Mouse (Mus musculus): ENCODE results near the gene 1600014C10Rik. TPM values are rescaled to one million over a fixed set of nuclear protein-coding genes. Genes with fewer than 3 reads are reported as not detected.

The 1600014C10Rik gene
- polyA plus RNA-seq, 1 experiment from 2014 or later = 36.2 TPM

- no peak overlapping the region for H3K4me3 ChIP-seq (ENCODE audit: low read depth, low read length)
- H3K9me3 ChIP-seq (replicated peaks; ENCODE audit: control insufficient read depth, low read length, poor library complexity, severe bottlenecking) = no peaks in the 10 kb centered on the region
- H3K27ac ChIP-seq (ENCODE audit: low read length) = no peak overlapping the region
- ATAC-seq = no peak
- no peaks in the 10 kb centered on the region for H3K36me3 ChIP-seq (ENCODE audit: control insufficient read depth, insufficient read depth, low read length)
- H3K4me1 ChIP-seq (ENCODE audit: control insufficient read depth, insufficient read depth, low read length) = peaks cover 14% of the 10 kb centered on the region
- 80% methylated on average over 3 of the region's 3 CpGs for WGBS
- no peaks in the 10 kb centered on the region for H3K27me3 ChIP-seq (ENCODE audit: control insufficient read depth, insufficient read depth, low read depth, low read length)
- H3K9ac ChIP-seq (ENCODE audit: low read depth, low read length) = no peak overlapping the region
- H3K4me2 ChIP-seq (ENCODE audit: low read length) = no peak overlapping the region
Measured at GRCm38 (mm10) chr7:38179896-38180295, 3.1 kb upstream of the 1600014C10Rik start.

GRCm38 (mm10) chr7:38181366-38181765, 1.7 kb upstream of the 1600014C10Rik start:
- Histone ChIP-seq H3K27ac (ENCODE audit: low read length) (no peak overlapping the region), H3K4me1 (ENCODE audit: control insufficient read depth, insufficient read depth, low read length) (peaks cover 14% of the 10 kb centered on the region), H3K27me3 (ENCODE audit: control insufficient read depth, insufficient read depth, low read depth, low read length) (no peaks in the 10 kb centered on the region), H3K36me3 (ENCODE audit: control insufficient read depth, insufficient read depth, low read length) (no peaks in the 10 kb centered on the region), H3K4me2 (ENCODE audit: low read length) (no peak overlapping the region), H3K4me3 (ENCODE audit: low read depth, low read length) (no peak overlapping the region), H3K9me3 (replicated peaks; ENCODE audit: control insufficient read depth, low read length, poor library complexity, severe bottlenecking) (no peaks in the 10 kb centered on the region), H3K9ac (ENCODE audit: low read depth, low read length) (no peak overlapping the region)
- WGBS = 88% methylated on average over 2 of the region's 2 CpGs
- no peak for ATAC-seq

- 0% methylated on average over 11 of the region's 11 CpGs for WGBS
- H3K9me3 ChIP-seq (replicated peaks; ENCODE audit: control insufficient read depth, low read length, poor library complexity, severe bottlenecking) = no peaks in the 10 kb centered on the region
- H3K36me3 ChIP-seq (ENCODE audit: control insufficient read depth, insufficient read depth, low read length) = no peaks in the 10 kb centered on the region
- H3K4me1 ChIP-seq (ENCODE audit: control insufficient read depth, insufficient read depth, low read length) = peaks cover 14% of the 10 kb centered on the region
- H3K9ac ChIP-seq (ENCODE audit: low read depth, low read length) = peak overlapping the region; percentile 81; the same call in 1 of the 2 replicates
- no peak for ATAC-seq
- H3K27me3 ChIP-seq (ENCODE audit: control insufficient read depth, insufficient read depth, low read depth, low read length) = no peaks in the 10 kb centered on the region
- peak overlapping the region; percentile 91 for H3K4me2 ChIP-seq (ENCODE audit: low read length)
- no peak overlapping the region for H3K27ac ChIP-seq (ENCODE audit: low read length)
- peak overlapping the region; percentile 56; the same call in 1 of the 2 replicates for H3K4me3 ChIP-seq (ENCODE audit: low read depth, low read length)
Measured at GRCm38 (mm10) chr7:38182596-38182961, 438 bp upstream of the 1600014C10Rik start.

GRCm38 (mm10) chr7:38183709-38184417, 846 bp downstream of the 1600014C10Rik start:
- ATAC-seq = peak; percentile 95
- peaks cover 14% of the 10 kb centered on the region for H3K4me1 ChIP-seq (ENCODE audit: control insufficient read depth, insufficient read depth, low read length)
- H3K27me3 ChIP-seq (ENCODE audit: control insufficient read depth, insufficient read depth, low read depth, low read length) = no peaks in the 10 kb centered on the region
- no peaks in the 10 kb centered on the region for H3K9me3 ChIP-seq (replicated peaks; ENCODE audit: control insufficient read depth, low read length, poor library complexity, severe bottlenecking)
- H3K4me2 ChIP-seq (ENCODE audit: low read length) = peak overlapping the region; percentile 91
- peak overlapping the region; percentile 81 for H3K9ac ChIP-seq (ENCODE audit: low read depth, low read length)
- 5% methylated on average over 36 of the region's 36 CpGs for WGBS
- H3K27ac ChIP-seq (ENCODE audit: low read length) = peak overlapping the region; percentile 92
- peak overlapping the region; percentile 56 for H3K4me3 ChIP-seq (ENCODE audit: low read depth, low read length)
- H3K36me3 ChIP-seq (ENCODE audit: control insufficient read depth, insufficient read depth, low read length) = no peaks in the 10 kb centered on the region

GRCm38 (mm10) chr7:38184418-38184745, 1.4 kb downstream of the 1600014C10Rik start:
- Histone ChIP-seq H3K9ac (ENCODE audit: low read depth, low read length) (peak overlapping the region; percentile 81), H3K4me3 (ENCODE audit: low read depth, low read length) (peak overlapping the region; percentile 56), H3K4me1 (ENCODE audit: control insufficient read depth, insufficient read depth, low read length) (peaks cover 14% of the 10 kb centered on the region), H3K27me3 (ENCODE audit: control insufficient read depth, insufficient read depth, low read depth, low read length) (no peaks in the 10 kb centered on the region), H3K4me2 (ENCODE audit: low read length) (peak overlapping the region; percentile 91), H3K27ac (ENCODE audit: low read length) (peak overlapping the region; percentile 92; the same call in 1 of the 2 replicates), H3K9me3 (replicated peaks; ENCODE audit: control insufficient read depth, low read length, poor library complexity, severe bottlenecking) (no peaks in the 10 kb centered on the region), H3K36me3 (ENCODE audit: control insufficient read depth, insufficient read depth, low read length) (no peaks in the 10 kb centered on the region)
- peak; percentile 10; the same call in 1 of the 2 replicates for ATAC-seq
- 70% methylated on average over 1 of the region's 1 CpGs for WGBS

GRCm38 (mm10) chr7:38184786-38185185, 1.8 kb downstream of the 1600014C10Rik start:
- Histone ChIP-seq H3K36me3 (ENCODE audit: control insufficient read depth, insufficient read depth, low read length) (no peaks in the 10 kb centered on the region), H3K9me3 (replicated peaks; ENCODE audit: control insufficient read depth, low read length, poor library complexity, severe bottlenecking) (no peaks in the 10 kb centered on the region), H3K27me3 (ENCODE audit: control insufficient read depth, insufficient read depth, low read depth, low read length) (no peaks in the 10 kb centered on the region), H3K4me2 (ENCODE audit: low read length) (no peak overlapping the region; the same call in 1 of the 2 replicates), H3K4me3 (ENCODE audit: low read depth, low read length) (no peak overlapping the region), H3K9ac (ENCODE audit: low read depth, low read length) (no peak overlapping the region), H3K27ac (ENCODE audit: low read length) (no peak overlapping the region), H3K4me1 (ENCODE audit: control insufficient read depth, insufficient read depth, low read length) (peaks cover 14% of the 10 kb centered on the region)
- ATAC-seq = no peak
- whole genome bisulfite sequencing = 90% methylated on average over 6 of the region's 6 CpGs

GRCm38 (mm10) chr7:38186861-38187260, 3.8 kb downstream of the 1600014C10Rik start:
- Histone ChIP-seq H3K4me1 (ENCODE audit: control insufficient read depth, insufficient read depth, low read length) (peaks cover 14% of the 10 kb centered on the region), H3K27ac (ENCODE audit: low read length) (no peak overlapping the region), H3K27me3 (ENCODE audit: control insufficient read depth, insufficient read depth, low read depth, low read length) (no peaks in the 10 kb centered on the region), H3K9me3 (replicated peaks; ENCODE audit: control insufficient read depth, low read length, poor library complexity, severe bottlenecking) (no peaks in the 10 kb centered on the region), H3K9ac (ENCODE audit: low read depth, low read length) (no peak overlapping the region), H3K4me3 (ENCODE audit: low read depth, low read length) (no peak overlapping the region), H3K4me2 (ENCODE audit: low read length) (no peak overlapping the region), H3K36me3 (ENCODE audit: control insufficient read depth, insufficient read depth, low read length) (0 out of 2 replicates have a peak, but pooled peaks cover 6% of the 10 kb centered on the region)
- ATAC-seq = no peak
- WGBS = 84% methylated on average over 4 of the region's 4 CpGs

GRCm38 (mm10) chr7:38187796-38188195, 4.8 kb downstream of the 1600014C10Rik start:
- Histone ChIP-seq H3K4me3 (ENCODE audit: low read depth, low read length) (no peak overlapping the region), H3K4me2 (ENCODE audit: low read length) (no peak overlapping the region), H3K27me3 (ENCODE audit: control insufficient read depth, insufficient read depth, low read depth, low read length) (no peaks in the 10 kb centered on the region), H3K4me1 (ENCODE audit: control insufficient read depth, insufficient read depth, low read length) (peaks cover 13% of the 10 kb centered on the region), H3K27ac (ENCODE audit: low read length) (no peak overlapping the region), H3K36me3 (ENCODE audit: control insufficient read depth, insufficient read depth, low read length) (0 out of 2 replicates have a peak, but pooled peaks cover 6% of the 10 kb centered on the region), H3K9ac (ENCODE audit: low read depth, low read length) (no peak overlapping the region), H3K9me3 (replicated peaks; ENCODE audit: control insufficient read depth, low read length, poor library complexity, severe bottlenecking) (no peaks in the 10 kb centered on the region)
- 82% methylated on average over 4 of the region's 4 CpGs for WGBS
- no peak for ATAC-seq

- Histone ChIP-seq H3K27me3 (ENCODE audit: control insufficient read depth, insufficient read depth, low read depth, low read length) (no peaks in the 10 kb centered on the region), H3K4me3 (ENCODE audit: low read depth, low read length) (no peak overlapping the region), H3K9me3 (replicated peaks; ENCODE audit: control insufficient read depth, low read length, poor library complexity, severe bottlenecking) (no peaks in the 10 kb centered on the region), H3K27ac (ENCODE audit: low read length) (no peak overlapping the region), H3K9ac (ENCODE audit: low read depth, low read length) (no peak overlapping the region), H3K36me3 (ENCODE audit: control insufficient read depth, insufficient read depth, low read length) (0 out of 2 replicates have a peak, but pooled peaks cover 6% of the 10 kb centered on the region), H3K4me2 (ENCODE audit: low read length) (no peak overlapping the region), H3K4me1 (ENCODE audit: control insufficient read depth, insufficient read depth, low read length) (peaks cover 8% of the 10 kb centered on the region)
- ATAC-seq = no peak
- WGBS = 93% methylated on average over 8 of the region's 8 CpGs
Measured at GRCm38 (mm10) chr7:38188281-38189075, 5.5 kb downstream of the 1600014C10Rik start.

All from midbrain, embryonic 16.5 days (tissue).